Mouse (Mus musculus) urinary bladder, adult 2 months (tissue): ENCODE results near the gene Nek8. TPM values are rescaled to one million over a fixed set of nuclear protein-coding genes. Genes with fewer than 3 reads are reported as not detected.

Experiments
- DNase-seq: peaks from one replicate; pipeline ENCODE4 v3.0.0; 2022; ENCODE audit warnings: low spot score
- polyA plus RNA-seq: library from polyadenylated mRNA; depleted of rRNA; stranded (reverse); fragments of >200 nt; gene quantifications from 2 replicates; pipeline ENCODE4 v1.2.3, GENCODE M21; 2012

Gene Nek8
- polyA plus RNA-seq, 1 experiment = 19.7 TPM

DNA sequence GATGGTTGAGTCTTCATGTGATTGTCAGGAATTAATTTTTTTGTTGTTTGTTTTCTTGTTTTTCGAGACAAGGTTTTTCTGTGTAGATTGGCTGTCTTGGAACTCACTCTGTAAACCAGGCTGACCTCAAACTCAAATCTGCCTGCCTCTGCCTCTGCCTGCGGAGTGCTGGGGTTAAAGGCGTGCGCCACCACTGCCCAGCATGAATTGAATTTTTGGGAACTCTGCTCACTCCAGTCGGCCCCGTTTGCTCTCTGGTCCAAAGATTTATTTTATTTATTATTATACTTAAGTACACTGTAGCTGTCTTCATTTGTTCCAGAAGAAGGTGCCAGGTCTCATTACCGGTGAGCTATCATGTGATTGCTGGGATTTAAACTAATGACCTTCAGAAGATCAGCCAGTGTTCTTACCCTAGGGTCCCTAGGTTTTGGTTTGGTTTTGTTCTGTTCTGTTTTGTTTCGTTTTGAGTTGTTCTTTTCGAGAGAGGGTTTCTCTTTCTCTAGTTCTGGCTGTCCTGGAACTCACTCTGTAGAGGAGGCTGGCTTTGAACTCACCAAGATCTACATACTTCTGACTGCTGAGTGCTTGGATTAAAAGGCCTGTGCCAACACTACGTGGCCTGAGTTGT is 7.5 kb upstream of the Nek8 start:
- no peak for DNase-seq

DNA sequence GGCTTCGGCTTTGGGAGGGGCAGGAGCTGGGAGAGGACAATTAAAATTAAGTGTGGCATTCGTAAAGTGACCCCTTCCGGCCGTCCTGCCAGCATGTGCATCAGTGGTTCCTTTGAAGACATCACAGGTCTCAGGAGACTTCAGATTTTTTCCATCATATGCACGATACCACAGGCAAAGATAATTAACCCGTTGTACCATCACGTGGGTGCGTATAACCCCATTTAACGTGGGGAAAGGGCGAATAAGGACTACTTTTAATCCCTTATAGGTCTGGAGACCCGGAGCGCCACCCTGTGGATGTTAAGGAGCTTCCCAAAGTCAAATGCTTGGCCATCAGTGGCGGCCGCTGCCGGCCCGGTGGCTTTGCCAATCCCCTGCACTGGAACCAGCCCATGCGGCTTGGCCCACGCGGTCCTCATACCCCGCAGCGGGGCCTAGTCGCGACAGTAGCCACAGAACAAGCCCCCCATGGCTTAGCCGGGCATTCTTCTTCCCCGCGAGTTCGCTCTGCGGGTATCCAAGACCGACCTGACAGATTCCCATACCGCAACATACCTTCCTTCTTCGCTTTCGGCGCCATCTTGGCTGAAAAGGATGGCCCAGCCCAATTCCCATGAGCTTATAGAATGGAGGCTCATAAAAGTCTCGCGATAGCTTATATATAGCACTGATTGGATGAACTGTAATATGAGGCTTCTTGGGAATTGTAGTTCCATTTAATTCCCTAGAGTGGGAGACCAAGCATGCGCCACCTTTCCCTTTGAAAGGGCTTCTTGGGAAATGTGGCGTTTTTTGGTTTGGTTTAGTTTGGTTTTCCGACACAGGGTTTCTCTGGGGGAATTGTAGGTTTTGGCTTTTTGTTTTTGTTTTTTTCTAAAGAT is 6.7 kb upstream of the Nek8 start, which contains the start of gene Rpl23a:
Rpl23a (minus strand) TSS at position 624 of the 884 bp plus-strand sequence.
- DNase-seq = peak; percentile 75

GRCm38 (mm10) chr11:78182450-78182849 is 6.0 kb upstream of the Nek8 start:
- DNase-seq = no peak

GRCm38 (mm10) chr11:78181830-78182357 is 5.4 kb upstream of the Nek8 start:
- no peak for DNase-seq

GRCm38 (mm10) chr11:78180081-78180761 is 3.7 kb upstream of the Nek8 start:
- DNase-seq = no peak

DNA sequence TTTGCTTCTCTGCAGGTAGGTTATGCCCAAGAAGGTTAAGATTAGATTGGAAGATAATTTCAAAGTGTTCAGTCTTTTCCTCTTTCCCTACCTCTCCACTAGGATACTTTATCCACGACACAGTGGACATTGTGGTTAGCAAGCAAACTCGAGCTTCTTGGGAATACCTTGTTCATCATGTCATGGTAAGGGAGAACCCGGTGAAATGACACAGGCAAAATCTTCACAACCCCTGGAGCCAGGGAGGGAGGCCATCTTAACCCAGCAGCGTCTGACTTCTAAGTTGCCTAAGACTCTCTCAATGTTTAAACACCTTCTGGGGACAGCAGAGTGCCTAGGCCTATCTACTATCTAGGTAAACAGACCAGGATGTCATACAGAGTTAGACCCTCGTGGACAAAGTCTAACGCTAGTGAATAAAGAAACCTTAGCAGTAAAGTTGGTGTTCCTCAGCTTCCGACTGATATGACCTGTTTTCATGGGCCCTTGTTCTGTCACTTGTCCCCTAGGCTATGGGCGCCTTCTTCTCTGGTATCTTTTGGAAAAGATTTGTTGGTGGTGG is 3.0 kb upstream of the Nek8 start:
- no peak for DNase-seq

- DNase-seq = peak; percentile 53
Measured at GRCm38 (mm10) chr11:78178859-78179437, 2.5 kb upstream of the Nek8 start.

- DNase-seq = peak; percentile 83
Measured at GRCm38 (mm10) chr11:78177903-78178858, 1.7 kb upstream of the Nek8 start.

- no peak for DNase-seq
Measured at GRCm38 (mm10) chr11:78177437-78177836, 962 bp upstream of the Nek8 start.

DNA sequence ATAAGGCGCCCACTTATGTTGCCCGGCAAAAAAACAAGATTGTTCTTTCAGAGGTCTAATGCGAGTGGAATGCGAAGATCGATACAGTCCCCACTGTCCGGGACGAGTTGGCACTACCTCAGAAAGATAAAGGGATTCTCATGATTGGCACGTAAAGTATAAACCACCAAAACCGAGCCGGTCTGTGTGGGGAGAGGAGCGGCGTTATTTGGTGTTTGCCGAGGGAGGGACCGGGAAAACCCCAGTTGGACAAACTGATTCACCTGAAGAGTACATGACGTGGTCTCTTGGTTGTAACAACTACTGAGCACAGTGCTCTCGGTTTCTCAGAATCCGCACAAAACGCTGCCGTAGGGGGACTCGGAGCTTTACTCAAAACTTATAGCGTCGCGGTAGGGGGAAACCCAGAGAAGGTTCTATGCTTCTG is 443 bp upstream of the Nek8 start:
- DNase-seq = no peak

GRCm38 (mm10) chr11:78175771-78176401 is 589 bp downstream of the Nek8 start:
- no peak for DNase-seq

DNA sequence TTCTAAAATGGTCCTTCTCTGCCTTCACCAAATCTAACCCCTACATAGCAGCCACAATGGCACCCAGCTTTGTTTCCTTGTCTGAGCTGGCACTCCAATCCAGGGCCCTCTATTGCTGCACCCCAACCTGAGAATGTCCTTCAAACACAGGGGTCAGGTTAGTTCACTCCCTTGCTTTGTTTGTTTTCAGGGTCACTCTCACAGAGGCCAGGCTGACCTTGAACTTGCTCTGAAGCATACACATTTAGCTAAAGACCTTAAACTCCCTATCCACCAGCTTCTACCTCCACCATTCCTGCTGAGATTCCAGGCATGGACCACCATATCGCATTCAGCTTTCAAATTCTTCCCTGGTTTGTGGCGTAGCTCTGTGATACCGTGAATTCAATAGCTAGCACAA is 2.0 kb downstream of the Nek8 start:
- DNase-seq = no peak

- no peak for DNase-seq
Measured at GRCm38 (mm10) chr11:78172748-78173383, 3.6 kb downstream of the Nek8 start.

DNA sequence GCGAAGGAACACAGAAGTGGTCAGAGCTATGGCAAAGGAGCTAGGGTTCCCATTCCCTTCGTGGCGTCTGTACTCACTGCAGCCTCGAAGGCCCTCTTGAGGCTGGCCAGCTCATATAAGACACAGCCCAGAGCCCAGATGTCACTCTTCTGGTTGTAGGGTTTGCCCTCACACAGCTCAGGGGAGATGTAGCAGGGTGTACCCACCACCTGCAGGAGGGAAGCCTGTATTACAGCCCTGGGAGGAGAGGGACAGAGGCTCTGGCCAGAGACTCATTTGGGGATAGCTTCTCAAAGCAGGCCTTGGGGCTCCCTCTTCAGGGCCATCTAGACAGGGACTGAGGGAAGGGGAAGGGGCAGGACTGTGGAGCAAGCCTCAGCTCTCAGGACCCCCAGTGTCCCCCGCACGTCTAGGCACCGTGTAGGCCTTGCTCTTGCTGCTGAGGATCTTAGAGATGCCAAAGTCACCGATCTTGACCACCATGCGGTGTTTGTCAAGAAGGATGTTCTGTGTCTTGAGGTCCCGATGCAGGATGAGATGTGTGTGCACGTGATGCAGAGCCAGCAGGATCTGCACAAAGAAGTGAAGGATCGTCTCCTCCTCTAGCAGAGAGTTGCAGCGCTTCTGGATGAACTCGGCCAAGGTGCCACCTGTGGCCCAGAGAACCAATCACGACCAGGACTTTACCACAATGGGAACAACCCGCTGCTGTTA is 4.3 kb downstream of the Nek8 start:
- no peak for DNase-seq

- no peak for DNase-seq
Measured at GRCm38 (mm10) chr11:78171328-78171727, 5.1 kb downstream of the Nek8 start.

GRCm38 (mm10) chr11:78170306-78170705 is 6.2 kb downstream of the Nek8 start:
- DNase-seq = no peak

GRCm38 (mm10) chr11:78168541-78169468 is 7.7 kb downstream of the Nek8 start:
- no peak for DNase-seq
